Mouse (Mus musculus) limb, embryonic 13.5 days (tissue): Measurements from ENCODE around the gene Frmd8. TPM values are rescaled to one million over a fixed set of nuclear protein-coding genes. Genes with fewer than 3 reads are reported as not detected.

Experiments
- ATAC-seq: fragments of 200-750 bp; cut with Nextera tagmentation; 2 replicates; pipeline ENCODE4 v1.8.0; 2017; ENCODE audit warnings: low read depth, moderate number of reproducible peaks, moderate TSS enrichment; ENCODE audit not compliant: low FRiP score
- H3K27ac ChIP-seq: fragments of 300-500 bp; sonication (generic); 2 replicates; pipeline ENCODE4 v1.5.1; 2015; ENCODE audit warnings: inconsistent platforms, mild to moderate bottlenecking, moderate library complexity
- H3K27me3 ChIP-seq: fragments of 300-500 bp; sonication (generic); 2 replicates; pipeline ENCODE4 v1.6.1; 2015; ENCODE audit warnings: mild to moderate bottlenecking, inconsistent platforms
- H3K36me3 ChIP-seq: fragments of 300-500 bp; sonication (generic); 2 replicates; pipeline ENCODE4 v1.6.1; 2015; ENCODE audit warnings: inconsistent platforms, mild to moderate bottlenecking, moderate library complexity
- H3K4me1 ChIP-seq: fragments of 300-500 bp; sonication (generic); 2 replicates; pipeline ENCODE4 v1.6.1; 2015; ENCODE audit warnings: inconsistent platforms
- H3K4me2 ChIP-seq: fragments of 300-500 bp; sonication (generic); replicated peaks from 2 replicates; pipeline ENCODE4 v1.6.1; 2015; ENCODE audit warnings: inconsistent platforms, mild to moderate bottlenecking, moderate library complexity
- H3K4me3 ChIP-seq: fragments of 300-500 bp; sonication (generic); 2 replicates; pipeline ENCODE4 v1.5.1; 2015; ENCODE audit warnings: moderate library complexity, mild to moderate bottlenecking, inconsistent platforms
- H3K9ac ChIP-seq: fragments of 300-500 bp; sonication (generic); 2 replicates; pipeline ENCODE4 v1.6.1; 2015; ENCODE audit warnings: mild to moderate bottlenecking, inconsistent platforms
- H3K9me3 ChIP-seq: fragments of 300-500 bp; sonication (generic); 2 replicates; pipeline ENCODE4 v1.6.1; 2016; ENCODE audit warnings: inconsistent platforms
- WGBS: fragments of 180-500 bp; shearing (Covaris S2); methylation state at CpG from one replicate; pipeline ENCODE4 v1.1.7; 2015; 5-methylcytosine and 5-hydroxymethylcytosine counted together
- polyA plus RNA-seq: library from polyadenylated mRNA; unstranded; fragments of >200 nt; fragmentation: Nextera tagmentation; extraction: Ambion mirVana; gene quantifications from 2 replicates; pipeline ENCODE4 v1.2.1, GENCODE M21; 2015

Frmd8 gene
- polyA plus RNA-seq, 1 experiment from 2014 or later = 32.2 TPM

DNA sequence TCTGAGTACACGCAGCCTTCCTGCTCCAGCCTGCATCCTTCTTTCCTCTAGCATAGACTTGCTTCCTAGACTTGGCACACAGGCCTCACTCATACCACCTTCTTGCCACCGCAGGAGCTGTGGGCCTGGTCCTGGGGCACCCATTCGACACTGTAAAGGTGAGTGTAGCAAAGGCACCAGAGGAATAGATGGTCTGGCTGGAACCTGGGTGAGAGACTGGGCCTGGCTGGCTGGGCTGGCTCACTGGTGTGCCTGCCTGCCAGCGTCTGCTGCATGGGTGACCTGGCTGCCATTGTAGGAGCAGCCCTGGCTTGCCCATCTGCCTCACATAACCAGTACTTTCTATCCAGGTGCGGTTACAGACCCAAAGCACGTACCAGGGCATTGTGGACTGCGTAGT, 4.7 kb upstream of the Frmd8 start:
- Histone ChIP-seq H3K4me3 (no peak overlapping the region), H3K36me3 (no peaks in the 10 kb centered on the region), H3K4me2 (no peak overlapping the region), H3K9ac (no peak overlapping the region), H3K27me3 (no peaks in the 10 kb centered on the region), H3K9me3 (no peaks in the 10 kb centered on the region), H3K27ac (no peak overlapping the region), H3K4me1 (peaks cover 16% of the 10 kb centered on the region)
- no peak for ATAC-seq
- 86% methylated on average over 7 of the region's 7 CpGs for WGBS

DNA sequence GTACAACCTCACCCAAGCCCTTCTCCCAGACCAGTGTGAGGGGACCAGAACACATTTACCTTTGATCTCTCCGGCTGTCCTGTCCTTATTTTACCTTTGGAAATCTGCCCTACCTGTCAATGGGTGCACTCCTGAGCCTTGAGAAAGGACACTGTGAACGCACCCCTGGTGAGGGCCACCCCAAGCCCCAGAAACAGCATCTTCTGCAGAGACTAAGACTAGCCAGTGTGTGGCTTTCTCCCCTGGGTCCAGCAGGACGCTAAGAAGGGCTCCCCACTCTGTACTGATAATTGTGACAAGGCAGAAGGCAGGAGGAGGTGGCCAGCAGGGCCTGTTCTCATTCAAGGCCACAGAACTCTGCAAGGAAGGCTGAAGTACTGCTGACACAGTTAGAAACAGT, 3.8 kb upstream of the Frmd8 start:
- no peak for ATAC-seq
- Histone ChIP-seq H3K4me1 (peaks cover 24% of the 10 kb centered on the region), H3K27me3 (no peaks in the 10 kb centered on the region), H3K27ac (no peak overlapping the region), H3K9me3 (no peaks in the 10 kb centered on the region), H3K4me2 (no peak overlapping the region; the same call in 1 of the 2 replicates), H3K4me3 (no peak overlapping the region), H3K36me3 (no peaks in the 10 kb centered on the region), H3K9ac (no peak overlapping the region; the same call in 1 of the 2 replicates)
- WGBS = 85% methylated on average over 3 of the region's 3 CpGs

DNA sequence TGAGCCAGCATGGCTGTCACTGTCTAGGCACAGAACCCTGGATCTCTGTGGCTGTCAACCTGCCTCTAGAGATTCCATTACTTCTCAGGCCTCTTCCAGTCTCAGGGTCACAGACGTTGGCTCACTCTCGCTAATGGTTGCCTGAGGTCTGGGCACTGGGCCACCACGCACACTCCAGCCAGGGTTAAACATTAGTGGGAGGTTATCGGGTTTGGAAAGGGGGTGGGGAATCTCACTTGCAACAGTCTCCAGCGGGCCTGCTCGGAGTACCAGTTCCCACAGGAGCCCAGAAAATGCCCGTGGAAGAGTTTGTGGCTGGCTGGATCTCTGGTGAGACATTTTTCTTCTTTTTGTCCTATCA, 3.3 kb upstream of the Frmd8 start:
- whole genome bisulfite sequencing = 87% methylated on average over 7 of the region's 7 CpGs
- no peak for ATAC-seq
- H3K4me2 ChIP-seq = peak overlapping the region; percentile 32; the same call in 1 of the 2 replicates

DNA sequence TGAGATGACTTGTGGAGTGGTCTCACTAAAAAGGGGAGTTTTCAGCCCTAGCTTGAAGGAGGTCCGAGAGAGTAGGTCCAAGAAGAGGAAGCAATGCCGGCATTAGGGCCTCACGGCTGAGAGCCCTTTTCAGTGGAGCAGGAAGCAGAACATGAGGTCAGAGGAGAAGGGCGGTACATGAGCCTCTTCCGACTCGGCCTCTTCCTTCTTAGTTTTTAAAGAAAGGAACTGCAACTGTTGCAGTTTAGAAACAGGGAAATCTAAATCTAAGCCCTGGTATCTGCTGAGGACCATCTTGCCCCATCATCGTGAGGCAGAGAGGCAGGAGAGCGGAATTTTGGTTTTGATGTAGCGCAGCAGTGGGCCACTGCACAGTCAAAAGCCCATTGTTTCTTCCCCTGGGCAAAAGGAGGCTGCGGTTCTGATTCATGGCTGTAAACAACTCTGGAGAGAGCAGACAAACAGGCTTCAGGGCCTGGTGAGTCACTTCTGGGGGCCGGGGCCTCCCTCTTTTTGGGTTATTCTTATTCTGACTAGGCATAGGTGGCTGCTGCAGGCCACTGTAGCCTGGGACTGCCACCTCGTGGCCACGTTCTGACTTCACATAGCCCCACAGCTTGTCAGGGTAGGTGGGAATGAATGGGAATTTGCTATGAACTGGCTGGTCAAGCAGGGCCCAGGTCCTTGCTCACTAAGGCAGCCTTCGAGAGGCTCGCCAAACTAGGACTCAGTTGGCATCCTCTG, 2.7 kb upstream of the Frmd8 start, which contains the start of gene Slc25a45:
TSS of gene Slc25a45 (plus strand) at position 191 of the 744 bp plus-strand sequence.
- peak within 1 kb of the TSS; percentile 32; the same call in 1 of the 2 replicates for H3K4me2 ChIP-seq
- peaks cover 34% of the 10 kb centered on the region for H3K4me1 ChIP-seq
- H3K27ac ChIP-seq = peak within 1 kb of the TSS; percentile 58; the same call in 1 of the 2 replicates
- H3K36me3 ChIP-seq = peaks cover 4% of the 10 kb centered on the region; the same call in 1 of the 2 replicates
- H3K27me3 ChIP-seq = no peaks in the 10 kb centered on the region
- peak; percentile 25; the same call in 1 of the 2 replicates for ATAC-seq
- H3K9me3 ChIP-seq = no peaks in the 10 kb centered on the region
- peak within 1 kb of the TSS; percentile 56 for H3K9ac ChIP-seq
- 49% methylated on average over 15 of the region's 15 CpGs for WGBS
- no peak within 1 kb of the TSS; the same call in 1 of the 2 replicates for H3K4me3 ChIP-seq

More for the DNA sequence above, 3.3 kb upstream of the Frmd8 start:
- H3K4me3 ChIP-seq = no peak overlapping the region; the same call in 1 of the 2 replicates
- peaks cover 30% of the 10 kb centered on the region for H3K4me1 ChIP-seq
- no peaks in the 10 kb centered on the region for H3K27me3 ChIP-seq
- H3K27ac ChIP-seq = no peak overlapping the region
- H3K36me3 ChIP-seq = no peaks in the 10 kb centered on the region
- H3K9me3 ChIP-seq = no peaks in the 10 kb centered on the region
- peak overlapping the region; percentile 56 for H3K9ac ChIP-seq

DNA sequence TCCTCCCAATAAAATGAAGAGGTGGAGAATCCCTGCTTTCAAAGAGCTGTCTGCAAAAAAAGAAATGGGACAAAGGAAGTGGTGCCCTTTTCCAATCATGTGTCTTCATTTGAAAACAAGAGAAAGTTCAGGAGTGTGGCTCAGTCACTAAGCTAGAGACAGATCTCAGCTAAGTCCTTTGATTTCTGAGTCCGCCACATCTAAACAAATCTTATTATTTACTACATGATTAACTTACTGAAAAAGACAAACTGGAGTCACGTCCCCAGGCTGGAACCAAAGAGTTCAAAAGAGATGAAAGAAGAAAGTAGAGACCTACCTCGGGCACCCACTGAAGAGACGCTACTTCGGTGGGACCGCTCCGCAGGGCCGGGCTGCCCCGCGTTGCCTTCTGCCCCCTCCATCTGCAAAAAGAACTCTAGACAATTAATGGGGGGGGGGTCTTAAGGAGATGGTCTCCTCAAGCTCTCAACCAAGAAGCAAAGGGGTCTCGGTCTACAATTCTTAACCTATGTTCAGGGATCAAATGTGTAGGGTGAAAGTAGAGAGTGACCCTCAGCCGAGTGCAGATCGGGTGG, 594 bp downstream of the Frmd8 start:
- Histone ChIP-seq H3K9ac (peak overlapping the region; percentile 87), H3K9me3 (no peaks in the 10 kb centered on the region), H3K36me3 (peaks cover 22% of the 10 kb centered on the region), H3K27me3 (no peaks in the 10 kb centered on the region), H3K4me3 (peak overlapping the region; percentile 82), H3K4me2 (peak overlapping the region; percentile 91), H3K27ac (no peak overlapping the region), H3K4me1 (peaks cover 54% of the 10 kb centered on the region)
- 10% methylated on average over 13 of the region's 13 CpGs for WGBS
- ATAC-seq = no peak

DNA sequence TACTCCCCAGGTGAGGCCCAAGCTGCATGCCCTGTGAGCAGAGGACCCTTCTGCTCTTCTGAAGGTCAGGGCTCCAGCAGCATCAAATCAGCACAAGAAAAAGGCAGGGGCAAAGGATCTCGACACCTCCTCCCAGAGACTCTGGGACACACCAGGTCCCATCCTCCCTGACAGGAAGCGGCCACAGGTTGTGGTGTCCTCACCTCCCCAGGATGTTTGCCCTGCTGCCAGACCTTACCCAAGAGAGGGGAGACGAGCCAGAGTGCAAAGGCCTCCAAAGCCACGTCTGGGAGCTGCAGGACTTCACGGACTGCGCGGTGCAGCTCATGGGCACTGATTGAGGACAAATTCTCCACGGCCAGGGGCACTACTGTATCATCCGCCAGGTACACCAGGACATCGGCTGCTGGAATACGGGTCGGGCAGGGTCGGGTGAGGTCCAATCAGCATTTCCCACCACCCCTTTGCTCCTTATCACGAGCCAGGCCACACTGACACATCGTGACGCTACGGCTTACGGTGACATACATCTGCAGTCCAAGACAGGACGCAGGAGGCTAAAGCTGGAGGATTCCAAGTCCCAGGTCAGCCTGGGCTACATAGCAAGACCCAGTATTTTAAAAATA, 2.0 kb downstream of the Frmd8 start:
- no peak for ATAC-seq
- 88% methylated on average over 19 of the region's 19 CpGs for WGBS
- Histone ChIP-seq H3K4me1 (peaks cover 51% of the 10 kb centered on the region), H3K27ac (no peak overlapping the region), H3K27me3 (no peaks in the 10 kb centered on the region), H3K9ac (peak overlapping the region; percentile 45), H3K36me3 (peaks cover 37% of the 10 kb centered on the region), H3K4me2 (peak overlapping the region; percentile 9; the same call in 1 of the 2 replicates), H3K9me3 (no peaks in the 10 kb centered on the region), H3K4me3 (no peak overlapping the region)

DNA sequence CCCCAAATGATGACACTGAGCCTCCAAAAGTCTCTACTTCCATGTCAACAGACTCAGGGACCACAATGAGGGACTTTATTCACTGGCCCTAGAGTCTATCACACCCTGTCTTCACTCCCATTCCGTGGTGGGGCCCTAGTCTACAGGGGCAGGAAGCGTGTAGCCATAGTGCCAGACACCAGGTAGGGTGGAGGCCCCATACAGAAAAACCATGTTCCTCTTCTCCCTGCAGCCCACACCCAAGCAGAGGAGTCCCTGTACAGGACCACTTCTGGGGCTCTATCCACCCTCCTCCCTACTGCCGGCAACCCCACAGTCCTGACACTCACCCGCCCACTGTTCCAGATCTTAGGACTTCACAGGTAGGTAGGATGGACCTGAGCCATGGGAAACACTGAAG, 2.5 kb downstream of the Frmd8 start:
- peaks cover 47% of the 10 kb centered on the region for H3K4me1 ChIP-seq
- 0 out of 2 replicates have a peak overlapping the region, but pooled peaks have one; percentile 45 for H3K9ac ChIP-seq
- no peak for ATAC-seq
- no peaks in the 10 kb centered on the region for H3K9me3 ChIP-seq
- 95% methylated on average over 4 of the region's 4 CpGs for WGBS
- no peak overlapping the region for H3K4me3 ChIP-seq
- peaks cover 42% of the 10 kb centered on the region for H3K36me3 ChIP-seq
- H3K27me3 ChIP-seq = no peaks in the 10 kb centered on the region
- no peak overlapping the region for H3K4me2 ChIP-seq
- 0 out of 2 replicates have a peak overlapping the region, but pooled peaks have one; percentile 24 for H3K27ac ChIP-seq

DNA sequence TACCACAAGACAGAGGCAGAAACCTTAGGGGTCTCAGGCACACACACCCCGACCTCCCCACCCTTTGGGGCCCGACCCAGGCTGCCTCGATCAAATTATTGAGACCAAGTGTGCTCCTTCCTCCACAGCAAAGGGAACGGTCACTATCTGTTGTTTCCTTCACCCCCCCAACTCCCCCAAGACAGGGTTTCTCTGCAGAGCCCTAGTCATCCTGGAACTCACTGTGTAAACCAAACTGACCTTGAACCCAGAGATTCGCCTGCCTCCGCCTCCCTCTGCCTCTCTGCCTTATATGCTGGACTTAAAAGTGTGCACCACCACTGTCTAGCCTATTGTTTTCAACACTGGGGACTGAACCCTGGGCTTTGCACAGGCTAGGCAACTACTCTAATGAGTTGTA, 3.4 kb downstream of the Frmd8 start:
- peaks cover 43% of the 10 kb centered on the region for H3K4me1 ChIP-seq
- no peak for ATAC-seq

DNA sequence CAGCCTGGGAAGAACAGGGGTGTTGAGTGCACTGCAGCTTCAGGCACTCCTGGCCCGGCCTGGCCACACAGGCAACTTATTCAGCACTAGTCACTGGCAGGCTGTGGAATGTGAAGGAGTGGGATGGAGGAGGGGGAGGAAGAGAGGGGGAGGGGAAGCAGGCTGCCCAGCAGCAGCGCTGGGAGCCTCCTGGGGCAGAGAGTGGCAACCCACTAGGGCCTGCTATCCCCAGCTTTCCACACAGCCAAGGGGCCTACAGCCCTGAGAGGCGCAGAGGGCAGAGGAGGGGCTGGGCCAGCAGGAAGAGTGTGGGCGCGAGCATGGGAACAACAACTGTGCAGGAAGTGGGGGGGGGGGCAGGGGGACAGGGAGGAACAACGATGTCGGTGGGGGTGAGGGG, 3.8 kb downstream of the Frmd8 start:
- WGBS = 0% methylated on average over 7 of the region's 7 CpGs
- Histone ChIP-seq H3K4me2 (peak overlapping the region; percentile 53), H3K4me1 (peaks cover 43% of the 10 kb centered on the region), H3K27me3 (no peaks in the 10 kb centered on the region), H3K36me3 (peaks cover 55% of the 10 kb centered on the region), H3K9ac (peak overlapping the region; percentile 54), H3K27ac (peak overlapping the region; percentile 83), H3K4me3 (peak overlapping the region; percentile 7; the same call in 1 of the 2 replicates), H3K9me3 (no peaks in the 10 kb centered on the region)
- peak; percentile 54; the same call in 1 of the 2 replicates for ATAC-seq

More for the DNA sequence above, 3.4 kb downstream of the Frmd8 start:
- peak overlapping the region; percentile 83 for H3K27ac ChIP-seq
- no peaks in the 10 kb centered on the region for H3K27me3 ChIP-seq
- 55% methylated on average over 6 of the region's 6 CpGs for WGBS
- H3K4me3 ChIP-seq = no peak overlapping the region
- peak overlapping the region; percentile 53 for H3K4me2 ChIP-seq
- H3K9me3 ChIP-seq = no peaks in the 10 kb centered on the region
- H3K36me3 ChIP-seq = peaks cover 50% of the 10 kb centered on the region
- peak overlapping the region; percentile 54; the same call in 1 of the 2 replicates for H3K9ac ChIP-seq

DNA sequence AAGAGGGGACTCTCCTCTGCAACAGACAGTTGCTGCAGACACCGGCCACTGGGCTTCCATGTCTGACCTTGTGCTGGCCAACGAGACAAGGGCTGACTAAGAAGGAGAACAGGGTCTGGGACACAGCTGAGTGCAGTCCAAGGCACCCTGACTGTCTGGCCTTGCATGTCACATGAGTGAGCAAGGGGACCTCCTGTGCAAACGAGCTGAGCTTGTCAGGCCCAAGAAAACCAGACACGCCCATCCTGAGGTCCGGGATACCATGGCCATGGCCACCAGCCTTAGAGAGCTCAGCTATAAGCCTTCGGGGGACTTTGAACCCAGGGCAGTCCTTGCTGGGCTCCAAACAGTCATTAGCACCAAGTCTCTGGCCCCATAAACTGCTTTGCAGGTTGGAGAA, 7.0 kb downstream of the Frmd8 start:
- H3K4me2 ChIP-seq = no peak overlapping the region
- no peaks in the 10 kb centered on the region for H3K27me3 ChIP-seq
- H3K36me3 ChIP-seq = peaks cover 85% of the 10 kb centered on the region
- no peak overlapping the region for H3K4me3 ChIP-seq
- ATAC-seq = no peak
- WGBS = 88% methylated on average over 6 of the region's 6 CpGs
- H3K4me1 ChIP-seq = peaks cover 22% of the 10 kb centered on the region
- no peak overlapping the region for H3K27ac ChIP-seq
- H3K9ac ChIP-seq = no peak overlapping the region
- H3K9me3 ChIP-seq = no peaks in the 10 kb centered on the region

DNA sequence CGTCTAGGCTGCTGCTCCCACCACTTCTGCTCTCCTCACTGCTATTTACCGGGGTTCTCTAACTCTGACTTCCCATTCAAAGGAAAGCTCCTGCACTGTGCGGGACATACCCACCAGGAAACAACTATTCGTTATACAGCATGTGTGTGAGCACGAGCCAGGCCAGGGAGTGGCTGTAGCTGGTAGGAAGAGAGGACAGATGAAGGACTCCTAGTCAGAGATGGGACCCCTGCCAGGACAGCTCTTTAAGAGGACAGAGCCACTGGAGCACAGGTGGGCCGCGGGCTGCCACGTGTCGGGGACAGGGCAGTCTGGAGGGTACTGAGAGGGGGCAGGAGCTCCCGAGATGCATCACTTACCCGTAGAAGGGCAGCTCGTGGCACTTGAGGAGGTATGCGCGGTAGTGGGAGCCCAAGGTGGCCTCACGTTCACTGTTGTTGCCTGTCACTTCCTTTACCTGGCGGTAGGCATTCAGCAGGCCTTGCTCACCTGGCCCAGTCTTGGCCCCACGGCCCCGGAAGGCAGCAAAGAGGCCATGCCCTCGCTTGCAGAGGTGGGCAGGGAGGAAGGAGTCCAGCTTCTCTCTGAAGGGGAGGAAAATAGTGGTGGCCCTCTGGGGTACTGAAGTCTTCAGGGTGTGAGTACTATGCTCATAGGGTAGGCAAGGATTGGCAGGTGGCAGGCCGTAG, 10.2 kb downstream of the Frmd8 start:
- Histone ChIP-seq H3K27me3 (no peaks in the 10 kb centered on the region), H3K4me3 (no peak overlapping the region), H3K9me3 (peaks cover 5% of the 10 kb centered on the region; the same call in 1 of the 2 replicates), H3K27ac (no peak overlapping the region), H3K9ac (no peak overlapping the region), H3K36me3 (peaks cover 100% of the 10 kb centered on the region), H3K4me1 (no peaks in the 10 kb centered on the region), H3K4me2 (no peak overlapping the region)
- 93% methylated on average over 20 of the region's 20 CpGs for WGBS
- ATAC-seq = no peak
